Mouse (Mus musculus) kidney, adult 18-20 months (tissue): ENCODE results near the gene A530064D06Rik.
"Not testable (repeated sequence)": the region's sequence is repeated elsewhere in the genome, so short reads cannot be mapped to it uniquely, and the experiment has no call there.

Experiments used
- DNase-seq: peaks from one replicate; pipeline ENCODE4 v3.0.0; 2021

Gene A530064D06Rik

DNA sequence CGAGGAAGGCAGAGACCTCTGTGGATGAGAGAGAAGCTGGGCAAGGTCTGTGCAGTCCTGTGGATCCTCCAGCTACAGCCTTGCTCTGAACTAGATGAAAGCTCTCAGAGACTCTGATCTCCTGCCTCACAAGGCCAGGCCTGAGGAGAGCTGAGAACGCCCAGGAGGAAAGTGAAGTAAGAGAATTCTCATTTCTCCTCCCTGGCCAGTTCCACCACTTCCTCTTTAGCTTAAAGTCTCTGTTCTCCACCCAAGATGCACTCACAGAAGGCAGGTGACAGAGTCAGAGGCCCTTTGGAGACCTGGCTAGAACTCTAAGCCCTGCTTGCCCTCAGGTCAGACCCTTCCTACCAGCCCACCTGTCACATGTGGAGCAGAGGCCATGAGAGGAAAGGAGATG is at the start of gene A530064D06Rik:
TSS of gene A530064D06Rik (minus strand) at position 173 of the 400 bp plus-strand sequence.
- DNase-seq = not testable (repeated sequence)

DNA sequence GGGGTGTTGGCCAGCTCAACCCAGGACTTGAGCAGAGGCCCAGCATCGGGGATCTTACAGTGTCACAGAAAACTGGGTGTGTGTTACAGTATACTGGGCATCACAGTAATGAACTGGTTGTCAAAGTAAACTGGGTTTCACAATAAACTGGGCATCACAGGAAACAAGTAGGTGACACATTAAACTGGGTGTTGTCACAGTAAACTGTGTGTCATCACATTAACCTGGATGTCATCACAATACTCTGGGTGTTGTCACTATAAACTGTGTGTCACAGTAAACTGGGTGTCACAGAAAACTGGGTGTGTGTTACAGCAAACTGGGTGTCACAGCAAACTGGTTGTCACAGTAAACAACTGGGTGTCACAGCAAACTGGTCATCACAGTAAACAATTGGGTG is 48.4 kb upstream of the A530064D06Rik start:
- DNase-seq = no peak

DNA sequence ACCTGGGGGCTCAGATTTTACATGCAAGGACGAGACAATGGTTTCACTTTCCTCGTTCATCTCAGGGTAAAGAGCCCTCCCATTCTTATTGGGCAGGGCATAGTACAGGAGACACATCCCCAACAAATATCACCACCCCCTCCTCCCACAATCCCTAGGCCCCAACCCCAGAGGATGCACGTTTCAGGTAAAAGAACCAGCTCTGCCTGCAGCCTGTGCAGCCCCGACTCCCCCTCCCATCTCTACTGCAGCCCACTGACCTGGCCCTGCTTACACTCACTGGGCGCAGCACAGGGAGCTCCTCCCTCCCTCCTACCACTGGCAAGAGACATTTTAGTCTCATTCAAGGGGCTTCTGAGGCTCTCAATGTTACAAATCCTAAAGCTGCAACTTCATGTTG is 46.4 kb upstream of the A530064D06Rik start:
- no peak for DNase-seq

DNA sequence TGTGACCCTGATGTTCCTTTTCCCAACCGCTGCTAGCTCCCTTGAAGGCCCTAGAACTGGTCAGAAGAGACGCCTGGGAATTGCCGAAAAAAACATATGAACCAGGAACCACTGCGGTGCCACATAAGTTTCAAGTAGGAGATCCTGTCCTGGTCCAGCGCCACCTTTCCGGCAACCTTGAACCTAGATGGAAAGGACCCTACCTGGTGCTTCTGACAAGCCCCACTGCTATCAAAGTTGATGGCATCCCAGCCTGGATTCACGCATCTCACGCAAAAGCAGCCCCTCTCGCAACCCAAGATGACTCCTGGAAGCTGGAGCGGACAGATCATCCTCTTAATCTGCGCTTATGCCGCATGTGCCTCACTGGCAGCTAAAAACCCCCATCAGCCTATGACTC is 45.5 kb upstream of the A530064D06Rik start:
- no peak for DNase-seq

DNA sequence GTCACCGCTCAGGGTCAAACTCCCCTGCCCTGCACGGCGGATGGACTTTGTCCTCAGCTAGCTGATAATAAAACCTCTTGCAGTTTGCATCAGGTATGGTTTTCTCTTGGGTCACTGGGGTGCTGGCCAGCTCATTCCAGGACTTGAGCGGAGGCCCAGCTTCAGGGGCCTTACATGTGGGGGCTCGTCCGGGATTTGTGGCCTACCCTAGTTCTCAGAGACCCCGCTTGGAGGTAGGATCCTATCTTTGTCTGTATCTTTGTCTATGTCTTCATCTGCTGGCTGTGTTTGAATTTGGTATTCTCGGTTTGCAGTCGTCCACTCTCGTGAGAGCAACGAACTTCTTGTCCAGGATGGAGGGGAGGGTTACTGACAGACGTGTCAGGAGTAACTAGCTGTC is 36.0 kb upstream of the A530064D06Rik start:
- DNase-seq = no peak

DNA sequence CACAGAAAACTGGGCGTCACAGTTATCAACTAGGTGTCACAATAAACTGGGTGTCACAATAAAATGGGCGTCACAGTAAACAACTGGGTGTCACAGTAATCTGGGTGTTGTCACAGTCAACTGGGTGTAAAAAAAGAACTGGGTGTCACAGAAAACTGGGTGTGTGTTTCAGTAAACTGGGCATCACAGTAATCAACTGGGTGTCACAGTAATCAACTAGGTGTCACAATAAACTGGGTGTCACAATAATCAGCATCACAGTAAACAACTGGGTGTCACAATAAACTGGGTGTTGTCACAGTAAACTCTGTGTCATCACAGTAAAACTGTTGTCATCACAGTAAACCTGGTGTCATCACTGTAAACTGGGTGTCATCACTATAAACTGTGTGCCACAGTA is 25.3 kb upstream of the A530064D06Rik start:
- DNase-seq = no peak

DNA sequence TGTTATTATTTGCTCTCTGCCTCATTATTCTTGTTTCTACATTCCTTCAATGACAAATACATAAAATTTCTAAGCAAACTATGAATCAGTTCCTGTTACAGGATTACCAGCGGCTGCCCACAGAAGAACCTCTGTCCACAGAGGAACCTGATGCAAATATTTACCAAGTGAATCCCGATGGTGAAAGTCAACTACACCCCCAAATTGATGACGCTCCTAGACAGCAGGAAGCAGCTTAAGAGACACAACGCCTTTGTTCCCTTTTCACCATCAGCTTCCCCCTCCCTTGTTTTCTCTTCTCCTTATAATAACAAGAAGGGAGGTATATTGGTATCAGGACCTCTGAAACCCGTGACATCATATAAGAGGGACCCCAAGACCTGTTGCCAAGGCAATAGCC is 18.2 kb upstream of the A530064D06Rik start:
- DNase-seq = no peak

DNA sequence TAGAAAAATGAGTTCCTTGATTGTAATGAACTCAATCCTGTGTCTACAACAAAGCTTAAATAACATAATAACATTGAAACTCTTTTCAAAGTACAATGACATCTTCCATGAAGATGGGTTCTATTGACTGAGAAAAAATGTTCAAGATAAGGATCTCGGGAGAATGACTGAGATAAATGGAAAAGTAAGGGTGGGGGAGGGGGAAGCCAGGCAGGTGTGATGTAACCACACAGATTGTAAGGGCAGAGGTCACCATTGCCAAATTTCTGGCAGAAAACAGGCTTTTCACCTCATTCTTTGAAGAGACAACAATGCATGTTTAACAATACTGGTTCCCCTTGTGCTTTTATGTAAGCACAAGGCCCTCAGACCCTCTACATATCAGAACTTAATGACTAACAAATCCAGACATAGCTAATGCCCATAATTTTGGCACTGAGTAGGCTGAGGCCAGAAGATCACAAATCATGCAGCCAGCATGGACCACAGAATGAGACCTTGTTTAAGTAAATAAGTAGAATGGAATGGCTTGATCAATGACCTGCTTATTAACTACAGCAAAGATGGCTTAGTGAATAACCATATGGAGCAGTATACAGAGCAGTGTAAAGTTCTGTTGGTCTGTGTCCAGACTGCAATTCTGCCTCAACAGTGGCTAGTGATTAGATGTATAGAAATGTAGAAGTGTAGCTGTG is 9.5 kb downstream of the A530064D06Rik start:
- DNase-seq = no peak

DNA sequence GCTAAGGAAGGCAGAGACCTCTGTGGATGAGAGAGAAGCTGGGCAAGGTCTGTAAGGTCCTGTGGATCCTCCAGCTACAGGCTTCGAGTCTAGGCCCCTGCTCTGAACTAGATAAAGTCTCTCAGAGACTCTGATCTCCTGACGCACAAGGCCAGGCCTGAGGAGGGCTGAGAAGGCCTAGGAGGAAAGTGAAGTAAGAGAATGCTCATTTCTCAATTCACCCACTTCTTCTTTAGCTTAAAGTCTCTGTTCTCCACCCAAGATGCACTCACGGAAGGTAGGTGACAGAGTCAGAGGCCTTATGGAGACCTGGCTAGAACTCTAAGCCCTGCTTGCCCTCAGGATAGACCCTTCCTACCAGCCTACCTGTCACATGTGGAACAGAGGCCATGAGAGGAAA is 21.0 kb downstream of the A530064D06Rik start, which contains the start of gene 9830107B12Rik:
TSS of gene 9830107B12Rik (minus strand) at position 149 of the 400 bp plus-strand sequence.
- DNase-seq = no peak

DNA sequence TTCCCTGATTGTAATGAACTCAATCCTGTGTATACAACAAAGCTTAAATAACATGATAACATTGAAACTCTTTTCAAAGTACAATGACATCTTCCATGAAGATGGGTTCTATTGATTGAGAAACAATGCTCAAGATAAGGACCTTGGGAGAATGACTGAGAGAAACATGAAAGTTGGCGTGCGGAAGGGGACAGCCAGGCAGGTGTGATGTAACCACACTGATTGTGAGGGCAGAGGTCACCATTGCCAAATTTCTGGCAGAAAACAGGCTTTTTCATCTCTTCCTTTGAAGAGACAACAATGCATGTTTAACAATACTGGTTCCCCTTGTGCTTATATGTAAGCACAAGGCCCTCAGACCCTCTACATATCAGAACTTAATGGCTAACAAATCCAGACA is 34.3 kb downstream of the A530064D06Rik start:
- no peak for DNase-seq

DNA sequence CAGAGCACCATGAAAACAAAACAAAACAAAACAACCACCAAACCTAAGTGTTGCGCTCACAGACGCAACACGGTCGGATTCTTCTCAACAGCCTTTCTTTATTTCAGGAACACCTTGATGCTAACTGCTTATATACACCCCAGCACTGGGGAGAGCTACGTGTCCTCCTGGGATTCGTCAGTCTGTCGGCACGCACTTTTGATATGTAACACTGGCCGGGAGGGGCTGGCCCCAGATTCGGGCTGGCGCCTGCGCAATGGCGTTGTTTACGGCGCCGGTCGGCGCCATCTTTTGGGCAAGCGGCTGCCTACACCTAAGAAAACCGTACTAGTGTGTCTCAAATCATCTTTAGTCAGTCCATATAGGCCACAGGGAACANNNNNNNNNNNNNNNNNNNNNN is 46.6 kb downstream of the A530064D06Rik start:
- DNase-seq = no peak

DNA sequence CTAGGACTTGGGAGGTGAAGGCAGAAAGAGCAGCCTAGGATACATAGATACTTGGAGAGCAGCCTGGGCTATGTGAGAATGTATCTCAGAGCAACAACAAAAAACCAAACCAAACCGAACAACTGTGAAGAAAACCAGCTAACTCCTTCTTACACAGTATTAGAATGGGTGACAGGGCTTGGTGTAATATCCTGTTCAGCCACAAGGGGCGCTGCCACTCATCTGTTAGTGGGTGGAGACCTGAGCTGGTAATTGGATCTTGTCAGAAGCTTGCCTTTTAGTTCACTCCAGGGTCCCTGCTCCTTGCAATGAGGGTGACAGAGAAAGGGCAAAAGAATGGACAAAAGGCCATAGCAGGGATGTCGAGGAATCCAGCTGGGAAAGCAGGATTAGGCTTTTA is 47.4 kb downstream of the A530064D06Rik start:
- peak; percentile 80 for DNase-seq

DNA sequence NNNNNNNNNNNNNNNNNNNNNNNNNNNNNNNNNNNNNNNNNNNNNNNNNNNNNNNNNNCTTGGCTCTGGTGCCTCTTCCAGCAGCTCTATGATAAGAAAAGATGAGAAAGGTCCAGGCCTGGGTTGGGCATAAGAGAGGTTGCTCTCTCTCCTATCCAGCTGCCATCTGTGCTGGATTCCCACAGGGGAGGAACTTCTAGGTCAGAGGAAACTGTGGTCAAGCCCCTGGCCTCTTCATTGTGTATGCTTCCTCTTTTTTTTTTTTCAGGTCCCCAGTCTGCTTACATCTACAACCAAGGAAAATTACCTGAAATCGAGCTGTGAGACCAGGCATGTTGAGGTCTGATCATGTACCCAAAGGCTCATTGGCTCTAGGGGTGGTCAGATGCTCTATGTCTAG is 48.5 kb downstream of the A530064D06Rik start:
- no peak for DNase-seq

DNA sequence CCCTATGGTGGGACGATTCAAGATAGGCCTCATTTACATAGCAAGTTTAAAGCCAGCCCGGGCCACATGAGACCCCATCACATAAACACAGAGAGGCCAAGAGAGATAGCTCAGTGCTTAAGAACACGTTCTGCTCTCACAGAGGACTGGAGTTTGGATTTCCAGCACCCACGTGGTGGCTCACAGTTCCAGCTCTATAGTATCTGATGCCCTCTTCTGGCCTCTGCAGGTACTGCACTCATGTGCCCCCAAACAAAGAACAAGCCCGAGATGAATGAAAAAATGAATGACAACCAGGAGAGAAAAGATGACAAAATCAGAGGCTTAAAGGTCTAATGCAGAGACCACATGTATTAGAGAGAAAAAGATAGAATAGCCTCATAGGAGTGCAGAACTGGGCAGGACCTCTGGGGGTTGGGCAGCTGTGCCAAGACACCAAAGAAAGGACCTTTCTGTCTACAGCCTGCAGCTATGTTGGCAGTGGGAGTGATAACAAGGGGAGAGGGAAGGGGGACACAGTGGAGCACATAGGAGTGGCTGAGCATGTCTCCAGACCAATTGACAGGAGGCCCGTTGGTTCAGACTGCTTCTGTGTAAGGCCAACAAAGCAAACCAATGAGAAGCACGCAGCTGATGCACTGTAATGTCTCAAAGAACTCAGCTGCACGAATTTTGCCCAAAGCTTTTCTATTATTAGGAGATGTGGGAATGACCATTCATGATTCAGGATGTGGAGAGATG is 56.4 kb downstream of the A530064D06Rik start:
- DNase-seq = peak; percentile 38

DNA sequence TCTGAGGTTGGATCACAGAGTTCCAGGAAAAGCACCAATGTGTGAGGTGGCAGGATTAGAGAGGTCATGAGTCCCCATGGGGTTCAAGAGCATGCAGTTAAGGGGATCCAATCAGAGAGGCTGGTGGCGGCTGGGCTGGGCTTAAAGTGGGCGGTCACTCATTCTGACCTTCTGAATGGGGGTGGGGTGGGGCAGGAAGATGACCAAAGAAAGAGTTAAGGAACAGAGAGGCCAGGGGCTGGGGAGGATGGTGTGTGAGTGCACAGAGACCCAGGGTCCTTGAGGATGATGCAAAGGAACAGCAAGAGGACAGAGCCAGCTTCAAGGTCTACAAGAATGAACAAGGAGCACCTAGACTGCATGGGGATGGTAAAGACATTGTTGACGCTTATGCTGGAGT is 58.6 kb downstream of the A530064D06Rik start:
- DNase-seq = no peak

DNA sequence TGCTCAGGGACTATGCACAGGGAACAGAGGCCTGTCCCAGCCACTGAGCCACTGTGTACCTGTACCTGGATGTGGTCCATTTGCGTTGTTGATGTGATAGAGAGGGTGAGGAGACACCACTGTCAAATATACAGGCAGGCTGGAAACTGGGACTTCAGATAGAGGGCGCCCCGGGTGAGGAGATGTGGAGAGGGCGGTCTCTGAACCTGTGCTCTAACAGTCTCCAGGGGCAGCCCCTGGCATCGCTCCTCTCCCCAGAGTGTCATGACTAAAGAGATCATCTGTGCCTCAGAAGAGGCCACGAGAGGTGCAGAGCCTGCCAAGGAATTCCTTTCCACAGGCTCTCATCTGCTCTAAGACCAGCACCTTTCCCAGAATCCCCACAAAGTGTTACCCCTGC is 59.2 kb downstream of the A530064D06Rik start:
- DNase-seq = no peak

DNA sequence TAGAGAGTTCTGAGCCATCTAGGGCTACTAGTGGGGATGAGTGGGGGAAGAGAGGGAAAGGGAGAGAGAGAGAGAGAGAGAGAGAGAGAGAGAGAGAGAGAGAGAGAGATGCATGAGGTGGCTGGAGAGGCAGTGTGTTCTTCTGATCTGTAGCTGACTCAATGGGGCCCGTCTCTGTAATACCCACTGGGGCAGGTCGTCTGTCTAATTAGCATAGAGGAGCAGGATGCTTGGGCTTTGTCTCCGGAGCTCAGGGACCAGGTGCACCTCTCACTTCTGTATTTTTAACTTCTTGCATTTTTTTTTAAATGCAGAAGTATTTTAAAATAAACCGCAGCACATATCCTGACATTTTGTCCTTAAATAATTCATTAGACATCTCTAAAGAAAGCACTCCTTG is 59.7 kb downstream of the A530064D06Rik start:
- DNase-seq = no peak

DNA sequence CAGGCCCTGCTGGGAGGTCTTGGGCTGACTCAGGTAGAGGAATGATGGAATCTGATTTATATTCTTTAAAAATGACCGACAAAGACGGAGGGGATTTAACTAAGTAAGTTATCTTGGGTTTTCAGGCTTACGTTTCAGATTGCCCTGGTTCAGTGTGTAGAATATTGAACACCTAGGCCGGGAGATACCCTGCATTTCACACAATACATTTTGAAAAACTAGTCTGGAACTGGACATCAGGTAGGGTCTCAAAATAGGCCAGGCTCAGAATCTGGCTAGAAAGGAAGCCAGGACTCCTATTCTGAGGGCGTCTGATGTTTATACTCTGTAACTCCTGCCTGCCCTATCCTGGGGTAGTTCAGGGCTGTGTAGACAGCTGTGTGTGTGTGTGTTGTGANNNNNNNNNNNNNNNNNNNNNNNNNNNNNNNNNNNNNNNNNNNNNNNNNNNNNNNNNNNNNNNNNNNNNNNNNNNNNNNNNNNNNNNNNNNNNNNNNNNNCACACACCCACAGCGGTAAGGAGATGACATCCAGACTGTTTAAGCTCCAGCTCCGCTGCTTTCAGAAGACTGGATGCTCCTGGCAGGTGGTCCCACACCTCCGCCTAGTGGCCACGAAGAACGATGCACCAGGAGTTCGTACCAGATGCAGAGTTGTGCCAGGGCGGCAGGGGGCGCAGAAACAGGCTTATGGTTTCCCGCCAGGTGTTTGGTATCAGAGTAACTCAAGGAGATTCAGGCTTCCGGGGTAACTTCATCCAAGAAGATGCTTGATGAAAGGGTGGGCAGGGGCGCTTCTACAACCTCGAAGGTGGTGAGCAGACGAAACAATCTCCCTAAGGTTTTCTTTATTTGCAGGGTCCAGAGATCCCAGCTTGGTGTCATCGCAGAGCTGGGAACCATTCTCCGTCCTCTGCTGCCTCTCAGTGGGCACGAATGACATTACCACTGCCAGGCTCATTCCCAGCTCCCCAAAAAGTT is 66.3 kb downstream of the A530064D06Rik start:
- DNase-seq = peak; percentile 89

DNA sequence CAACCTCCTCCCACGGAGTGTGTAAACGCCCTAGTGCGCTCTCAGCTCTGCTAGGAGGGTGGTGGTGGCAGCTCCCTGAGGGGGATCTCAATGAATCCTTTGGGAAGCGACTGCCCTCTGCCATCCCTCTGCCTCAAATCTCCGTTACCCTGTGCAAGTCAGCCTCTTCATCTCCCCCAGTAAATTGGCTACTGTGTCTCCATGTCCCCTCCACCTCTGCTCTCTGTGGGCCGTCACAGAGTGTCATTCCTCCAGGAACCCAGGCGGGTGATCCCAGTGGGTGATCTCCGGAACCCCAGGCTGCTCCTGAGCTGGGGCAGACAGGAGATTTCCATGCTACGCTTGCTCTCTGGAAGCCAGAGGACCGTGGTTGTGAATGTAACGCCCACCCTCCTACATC is 67.8 kb downstream of the A530064D06Rik start:
- DNase-seq = no peak
